ENCODE assay signal across 22 mouse cellular contexts in genomic region chr3:104577228-104577927, GRCm38 (mm10).
A peak's percentile ranks its signal among the peaks of the same experiment; 100 is the strongest.
DNase-seq lines count a peak whose midpoint lies in the region; ATAC-seq and TF ChIP-seq lines count a peak whose summit lies in the region.
"Had no signal": no experiment of that assay in that cellular context is flagged by ENCODE, and none has a peak within 500 bp of the region (broad histone marks: within the 10 kb centered on the region; RNA-seq: fewer than 3 reads in every experiment).

No protein-coding gene starts in this region.

- H3K4me2 ChIP-seq in liver, embryonic 11.5 days = no peak overlapping the region
- H3K4me2 ChIP-seq in liver, postnatal 0 days (ENCODE audit: low read depth, low read length) = no peak overlapping the region
- H3K4me2 ChIP-seq in liver, embryonic 16.5 days (ENCODE audit: low read depth, low read length) = no peak overlapping the region
- H3K4me2 ChIP-seq: embryonic facial prominence, embryonic 12.5 days; forebrain, embryonic 15.5 days; heart, embryonic 15.5 days had no signal

- H3K36me3 ChIP-seq in liver, embryonic 11.5 days (ENCODE audit: control insufficient read depth, insufficient read depth, low read length) = no peaks in the 10 kb centered on the region
- no peaks in the 10 kb centered on the region for H3K36me3 ChIP-seq in liver, postnatal 0 days (replicated peaks; ENCODE audit: insufficient read depth, low read length)
- no peaks in the 10 kb centered on the region for H3K36me3 ChIP-seq in liver, embryonic 16.5 days (ENCODE audit: control insufficient read depth, insufficient read depth)
- H3K36me3 ChIP-seq: embryonic facial prominence, embryonic 12.5 days; forebrain, embryonic 15.5 days; G1E; heart, embryonic 15.5 days had no signal

- H3K4me1 ChIP-seq in liver, embryonic 11.5 days (replicated peaks; ENCODE audit: control insufficient read depth, insufficient read depth, low read length) = no peaks in the 10 kb centered on the region
- 0 out of 2 replicates have a peak, but pooled peaks cover 4% of the 10 kb centered on the region for H3K4me1 ChIP-seq in liver, postnatal 0 days (ENCODE audit: insufficient read depth)
- peaks cover 2% of the 10 kb centered on the region for H3K4me1 ChIP-seq in liver, embryonic 16.5 days (ENCODE audit: control insufficient read depth, low read depth, low read length)
- H3K4me1 ChIP-seq: embryonic facial prominence, embryonic 12.5 days; forebrain, embryonic 15.5 days had no signal

- TF ChIP-seq CTCF in liver, postnatal 0 days (IDR thresholded peaks at IDR 0.05; ENCODE audit: low read depth) = no peak

- no peaks in the 10 kb centered on the region for H3K27me3 ChIP-seq in liver, embryonic 11.5 days (replicated peaks; ENCODE audit: control insufficient read depth, insufficient read depth, low read length)
- no peaks in the 10 kb centered on the region for H3K27me3 ChIP-seq in liver, postnatal 0 days (ENCODE audit: insufficient read depth, low read length)
- H3K27me3 ChIP-seq in liver, embryonic 16.5 days (ENCODE audit: control insufficient read depth, insufficient read depth, low read depth, low read length) = no peaks in the 10 kb centered on the region
- H3K27me3 ChIP-seq: embryonic facial prominence, embryonic 12.5 days; forebrain, embryonic 15.5 days; heart, embryonic 15.5 days had no signal

- no peak for TF ChIP-seq EP300 in liver, postnatal 0 days (IDR thresholded peaks at IDR 0.05; ENCODE audit: low read depth)

- peak overlapping the region; percentile 25; the same call in 1 of the 2 replicates for H3K27ac ChIP-seq in liver, embryonic 11.5 days (ENCODE audit: low read depth, low read length)
- no peak overlapping the region for H3K27ac ChIP-seq in liver, postnatal 0 days (ENCODE audit: low read depth)
- H3K27ac ChIP-seq in liver, embryonic 16.5 days (ENCODE audit: low read length) = no peak overlapping the region
- H3K27ac ChIP-seq: embryonic facial prominence, embryonic 12.5 days; forebrain, embryonic 15.5 days; heart, embryonic 15.5 days had no signal

- peak; percentile 81 for ATAC-seq in liver, embryonic 11.5 days (replicated peaks; ENCODE audit: low FRiP score)
- no peak for ATAC-seq in liver, postnatal 0 days
- ATAC-seq in liver, embryonic 16.5 days (ENCODE audit: low read depth) = peak; percentile 62
- ATAC-seq: CD4-positive, CD25-positive, alpha-beta regulatory T cell, adult 4 months; forebrain, embryonic 15.5 days had no signal

- no peaks in the 10 kb centered on the region for H3K9me3 ChIP-seq in liver, embryonic 11.5 days (ENCODE audit: control insufficient read depth, low read length)
- no peaks in the 10 kb centered on the region for H3K9me3 ChIP-seq in liver, postnatal 0 days (ENCODE audit: low read length)
- H3K9me3 ChIP-seq in liver, embryonic 16.5 days (replicated peaks; ENCODE audit: control insufficient read depth, low read length) = no peaks in the 10 kb centered on the region
- H3K9me3 ChIP-seq: embryonic facial prominence, embryonic 12.5 days; forebrain, embryonic 15.5 days; G1E; heart, embryonic 15.5 days had no signal

- WGBS in liver, embryonic 11.5 days = 60% methylated on average over 5 of the region's 5 CpGs
- WGBS in liver, postnatal 0 days (ENCODE audit: insufficient replicate concordance) = 52% methylated on average over 5 of the region's 5 CpGs
- 39% methylated on average over 5 of the region's 5 CpGs for WGBS in liver, embryonic 16.5 days (ENCODE audit: insufficient replicate concordance)

- DNase-seq in liver, embryonic 11.5 days (ENCODE audit: low spot score) = no peak
- no peak for DNase-seq in liver, postnatal 0 days
- peak; percentile 66 for DNase-seq in retina, adult 2 months (ENCODE audit: low read depth, low spot score)
- no peak for DNase-seq in retina, embryonic 14.5 days (ENCODE audit: low spot score)
- DNase-seq in c-Kit-positive CD71-positive TER-119-negative erythroid progenitor cells, embryonic 14.5 days (ENCODE audit: low read depth) = peak; percentile 14
- DNase-seq in right cerebral cortex, adult 18-20 months = no peak
- no peak for DNase-seq in cerebellum, postnatal 36 days
- DNase-seq: adrenal gland, adult 8-10 months; adrenal gland, postnatal 36 days; B cell, adult 2 months; cerebellum, adult 11 months; cerebellum, adult 8-10 months; cerebellum, postnatal 14 days; gastrocnemius, postnatal 36 days; heart, adult 11 months; heart, postnatal 14 days had no signal

- no peak overlapping the region for H3K9ac ChIP-seq in liver, embryonic 11.5 days (ENCODE audit: low read depth, low read length)
- H3K9ac ChIP-seq in liver, postnatal 0 days (replicated peaks) = no peak overlapping the region
- no peak overlapping the region for H3K9ac ChIP-seq in liver, embryonic 16.5 days (ENCODE audit: low read depth, low read length)
- H3K9ac ChIP-seq: embryonic facial prominence, embryonic 12.5 days; forebrain, embryonic 15.5 days; heart, embryonic 15.5 days had no signal

- no peak overlapping the region for H3K4me3 ChIP-seq in liver, embryonic 11.5 days (ENCODE audit: low read depth, low read length)
- no peak overlapping the region for H3K4me3 ChIP-seq in liver, postnatal 0 days (ENCODE audit: low read depth, low read length)
- H3K4me3 ChIP-seq in liver, embryonic 16.5 days (ENCODE audit: low read depth, low read length) = no peak overlapping the region
- H3K4me3 ChIP-seq: embryonic facial prominence, embryonic 12.5 days; forebrain, embryonic 15.5 days; heart, embryonic 15.5 days had no signal

Comparison
In these comparisons a context has a peak if more than half of its experiments do, and no peak if none do; other contexts are left out.
1. DNase-seq: peak in retina, adult 2 months (single experiment) and c-Kit-positive CD71-positive TER-119-negative erythroid progenitor cells, embryonic 14.5 days (single experiment); none in liver, embryonic 11.5 days (single experiment), liver, postnatal 0 days (single experiment), retina, embryonic 14.5 days (single experiment), right cerebral cortex, adult 18-20 months (single experiment) and cerebellum, postnatal 36 days (0 of 2).